Mouse (Mus musculus) CH12.LX (cell line): ENCODE measurements around the gene Clcf1. TPM values are rescaled to one million over a fixed set of nuclear protein-coding genes. Genes with fewer than 3 reads are reported as not detected.

Experiments
- DNase-seq: peaks from one replicate; pipeline ENCODE4 v3.0.0-alpha.2; 2013; ENCODE audit errors: extremely low read depth
- H3K27ac ChIP-seq: 2 replicates; pipeline ENCODE4 v1.5.1; 2012; ENCODE audit warnings: low read depth, mild to moderate bottlenecking, control low read depth, moderate library complexity; ENCODE audit not compliant: insufficient read depth
- H3K27me3 ChIP-seq: replicated peaks from 2 replicates; pipeline ENCODE3; 2012; ENCODE audit warnings: inconsistent platforms
- H3K36me3 ChIP-seq, 2 experiments: replicated peaks in 1 of 2; 2 replicates each; pipeline versions ENCODE3 to v1.6.1; 2012; ENCODE audit warnings: inconsistent platforms in 1 of 2, low read length in 1 of 2, mild to moderate bottlenecking in 1 of 2, mixed read lengths in 1 of 2, moderate library complexity in 1 of 2; ENCODE audit not compliant: control insufficient read depth in 1 of 2, insufficient read depth in 1 of 2
- H3K4me1 ChIP-seq, 2 experiments: 2 replicates each; pipeline ENCODE4 v1.6.1; 2012; ENCODE audit warnings: inconsistent platforms in 1 of 2, moderate library complexity in 1 of 2; ENCODE audit not compliant: insufficient read depth in 2 of 2, control insufficient read depth in 1 of 2
- H3K4me2 ChIP-seq: 2 replicates; pipeline ENCODE4 v1.6.1; 2012; ENCODE audit warnings: low read depth, mild to moderate bottlenecking, control low read depth; ENCODE audit not compliant: poor library complexity, insufficient read depth, severe bottlenecking
- H3K4me3 ChIP-seq, 3 experiments: fragments of 150-350 bp in 1 of 3; sonication (generic) in 1 of 3; replicated peaks in 1 of 3; 2 replicates each; pipeline versions ENCODE3 to v1.5.1; 2011 to 2012; ENCODE audit warnings: low read depth in 2 of 3, low read length in 2 of 3, mild to moderate bottlenecking in 2 of 3, moderate library complexity in 2 of 3, control low read depth in 1 of 3, improper control_type of control experiment in 1 of 3, inconsistent platforms in 1 of 3, mixed read lengths in 1 of 3; ENCODE audit not compliant: poor library complexity in 1 of 3
- H3K79me2 ChIP-seq: replicated peaks from 2 replicates; pipeline ENCODE4 v1.6.1; 2012; ENCODE audit warnings: mild to moderate bottlenecking, moderate library complexity; ENCODE audit not compliant: control insufficient read depth, poor library complexity, insufficient read depth, severe bottlenecking; ENCODE audit errors: extremely low read depth
- H3K9ac ChIP-seq: 2 replicates; pipeline ENCODE4 v1.6.1; 2012; ENCODE audit warnings: low read depth, mild to moderate bottlenecking, control low read depth, moderate library complexity; ENCODE audit not compliant: insufficient read depth
- H3K9me3 ChIP-seq: replicated peaks from 2 replicates; pipeline ENCODE3; 2012; ENCODE audit warnings: low read length, inconsistent platforms, mixed read lengths
- BHLHE40 ChIP-seq: IDR thresholded peaks from 2 replicates; pipeline ENCODE4 v1.6.1; 2011; ENCODE audit warnings: mild to moderate bottlenecking, low read depth, low read length, improper control_type of control experiment
- CHD2 ChIP-seq: IDR thresholded peaks from 2 replicates; pipeline ENCODE4 v1.6.1; 2011; ENCODE audit warnings: low read length, improper control_type of control experiment
- ETS1 ChIP-seq: conservative IDR thresholded peaks from 2 replicates; pipeline ENCODE4 v1.6.1; 2012; ENCODE audit warnings: low read depth, mild to moderate bottlenecking, inconsistent platforms, low read length, improper control_type of control experiment, moderate library complexity
- GABPA ChIP-seq: IDR thresholded peaks from 2 replicates; pipeline ENCODE4 v1.6.1; 2012; ENCODE audit warnings: low read depth, low read length, improper control_type of control experiment, inconsistent platforms; ENCODE audit not compliant: insufficient replicate concordance
- HCFC1 ChIP-seq: IDR thresholded peaks from 2 replicates; pipeline ENCODE4 v1.6.1; 2012; ENCODE audit warnings: low read depth, mild to moderate bottlenecking, inconsistent platforms, low read length, improper control_type of control experiment
- JUN ChIP-seq: IDR thresholded peaks from 2 replicates; pipeline ENCODE4 v1.6.1; 2011; ENCODE audit warnings: low read depth, mild to moderate bottlenecking, low read length, improper control_type of control experiment, moderate library complexity; ENCODE audit not compliant: insufficient read depth
- JUND ChIP-seq: conservative IDR thresholded peaks from 2 replicates; pipeline ENCODE4 v1.6.1; 2011; ENCODE audit warnings: low read depth, low read length, improper control_type of control experiment
- MAFK ChIP-seq: IDR thresholded peaks from 2 replicates; pipeline ENCODE4 v1.6.1; 2011; ENCODE audit warnings: low read length, improper control_type of control experiment; ENCODE audit not compliant: insufficient replicate concordance
- MAZ ChIP-seq: IDR thresholded peaks from 2 replicates; pipeline ENCODE4 v1.6.1; 2012; ENCODE audit warnings: low read depth, mild to moderate bottlenecking, inconsistent platforms, low read length, improper control_type of control experiment, moderate library complexity
- MEF2A ChIP-seq: IDR thresholded peaks from 2 replicates; pipeline ENCODE4 v1.6.1; 2014; ENCODE audit warnings: low read depth, mild to moderate bottlenecking, inconsistent platforms, low read length, improper control_type of control experiment, borderline replicate concordance
- MXI1 ChIP-seq: IDR thresholded peaks from 2 replicates; pipeline ENCODE4 v1.6.1; 2011; ENCODE audit warnings: mild to moderate bottlenecking, low read depth, low read length, improper control_type of control experiment
- NELFE ChIP-seq: IDR thresholded peaks from 2 replicates; pipeline ENCODE4 v1.6.1; 2011; ENCODE audit warnings: low read depth, low read length, improper control_type of control experiment
- NRF1 ChIP-seq: IDR thresholded peaks from 2 replicates; pipeline ENCODE4 v1.6.1; 2014; ENCODE audit warnings: low read depth, mild to moderate bottlenecking, inconsistent platforms, low read length, improper control_type of control experiment, moderate library complexity
- POLR2A ChIP-seq: IDR thresholded peaks from 2 replicates; pipeline ENCODE4 v1.6.1; 2011; ENCODE audit warnings: low read depth, mild to moderate bottlenecking, improper control_type of control experiment, low read length
- SMC3 ChIP-seq: IDR thresholded peaks from 2 replicates; pipeline ENCODE4 v1.6.1; 2011; ENCODE audit warnings: low read depth, low read length, improper control_type of control experiment
- TBP ChIP-seq: conservative IDR thresholded peaks from 2 replicates; pipeline ENCODE4 v1.6.1; 2011; ENCODE audit warnings: low read depth, low read length, improper control_type of control experiment
- TCF12 ChIP-seq: IDR thresholded peaks from 2 replicates; pipeline ENCODE4 v1.6.1; 2014; ENCODE audit warnings: low read depth, mild to moderate bottlenecking, inconsistent platforms, low read length, improper control_type of control experiment
- UBTF ChIP-seq: IDR thresholded peaks from 2 replicates; pipeline ENCODE4 v1.6.1; 2012; ENCODE audit warnings: low read depth, mild to moderate bottlenecking, inconsistent platforms, low read length, improper control_type of control experiment, moderate library complexity
- USF2 ChIP-seq: conservative IDR thresholded peaks from 2 replicates; pipeline ENCODE4 v1.6.1; 2011; ENCODE audit warnings: low read depth, low read length, improper control_type of control experiment
- ZMIZ1 ChIP-seq: IDR thresholded peaks from 2 replicates; pipeline ENCODE4 v1.6.1; 2012; ENCODE audit warnings: low read depth, mild to moderate bottlenecking, inconsistent platforms, low read length, improper control_type of control experiment
- ZNF384 ChIP-seq: IDR thresholded peaks from 2 replicates; pipeline ENCODE4 v1.6.1; 2012; ENCODE audit warnings: low read depth, low read length, improper control_type of control experiment, inconsistent platforms
- dilution Hi-C: fragments of 300-500 bp; cut with MboI; formaldehyde crosslinking; loops from 2 replicates; pipeline ENCODE4 v1.14.3; 2020; ENCODE audit warnings: low sequenced_read_pairs; ENCODE audit not compliant: extremely low pct_unique_long_range_greater_than_20kb, extremely low pct_ligation_motif_present
- in situ Hi-C: fragments of 300-500 bp; cut with MboI; formaldehyde crosslinking; loops from 3 replicates; pipeline ENCODE4 v1.14.3; 2019; ENCODE audit warnings: low sequenced_read_pairs, low pct_ligation_motif_present, low pct_unique_long_range_greater_than_20kb, mixed read lengths
- polyA plus RNA-seq: library from polyadenylated mRNA; unstranded; fragments of >175 nt; gene quantifications from 2 replicates; pipeline ENCODE4 v1.2.1, GENCODE M21; 2012; ENCODE audit warnings: low read depth; ENCODE audit not compliant: insufficient read length
- total RNA-seq, 2 experiments: library from RNA; depleted of rRNA; stranded (reverse); fragments of 300-350 nt in 1 of 2; fragments of >200 nt in 1 of 2; gene quantifications; 2 replicates each; pipeline ENCODE4 v1.2.3; 2012 to 2014

The Clcf1 gene
- total and polyA plus RNA-seq, 3 experiments = 0.09 to 1.0 (median 0.28) TPM

- peak overlapping the region; percentile 84 for H3K4me2 ChIP-seq
- peak overlapping the region in 2 of 3 experiments; percentile 33 to 74 for H3K4me3 ChIP-seq
- no peaks in the 10 kb centered on the region for H3K36me3 ChIP-seq
- H3K27ac ChIP-seq = no peak overlapping the region
- H3K9ac ChIP-seq = peak overlapping the region; percentile 93
- H3K27me3 ChIP-seq = peaks cover 61% of the 10 kb centered on the region
- dilution Hi-C loops = no loop called here
- TF ChIP-seq UBTF (peak; percentile 89; the same call in 1 of the 2 replicates), CHD2 (no peak), TCF12 (no peak)
- peaks cover 10 to 31% of the 10 kb centered on the region in 2 experiments; a peak in 3 of 4 replicates for H3K4me1 ChIP-seq
- in situ Hi-C loops = no loop called here
- H3K9me3 ChIP-seq = no peaks in the 10 kb centered on the region
- no peak for DNase-seq
- no peaks in the 10 kb centered on the region for H3K79me2 ChIP-seq
Observed at GRCm38 (mm10) chr19:4214771-4215450, 873 bp downstream of the Clcf1 start.

GRCm38 (mm10) chr19:4215451-4215840 is 1.4 kb downstream of the Clcf1 start:
- peak overlapping the region; percentile 84 for H3K4me2 ChIP-seq
- peak overlapping the region in 1 of 3 experiments; percentile 74 for H3K4me3 ChIP-seq
- H3K9me3 ChIP-seq = no peaks in the 10 kb centered on the region
- peak overlapping the region; percentile 93; the same call in 1 of the 2 replicates for H3K9ac ChIP-seq
- no peak overlapping the region for H3K27ac ChIP-seq
- no peaks in the 10 kb centered on the region for H3K36me3 ChIP-seq
- DNase-seq = no peak
- dilution Hi-C loops (no loop called here), in situ Hi-C loops (no loop called here)
- no peaks in the 10 kb centered on the region for H3K79me2 ChIP-seq
- H3K27me3 ChIP-seq = peaks cover 61% of the 10 kb centered on the region
- peaks cover 10 to 36% of the 10 kb centered on the region in 2 experiments; a peak in 3 of 4 replicates for H3K4me1 ChIP-seq
- TF ChIP-seq MAZ = no peak
- TF ChIP-seq, all 38 proteins: peak for 0

GRCm38 (mm10) chr19:4216041-4216685 is 2.1 kb downstream of the Clcf1 start:
- Histone ChIP-seq H3K36me3 (no peaks in the 10 kb centered on the region), H3K9me3 (no peaks in the 10 kb centered on the region), H3K9ac (no peak overlapping the region), H3K27ac (no peak overlapping the region), H3K79me2 (no peaks in the 10 kb centered on the region), H3K4me3 (no peak overlapping the region), H3K4me2 (no peak overlapping the region), H3K4me1 (peaks cover 10 to 43% of the 10 kb centered on the region in 2 experiments; a peak in 3 of 4 replicates)
- TF ChIP-seq MXI1 (no peak), ZMIZ1 (no peak), HCFC1 (no peak), MAFK (no peak), JUND (no peak), POLR2A (no peak), BHLHE40 (no peak), TBP (no peak), NELFE (no peak), NRF1 (no peak), ZNF384 (no peak), SMC3 (no peak; the same call in 1 of the 2 replicates), MAZ (no peak), JUN (no peak), USF2 (no peak), ETS1 (no peak), GABPA (no peak), TCF12 (no peak), MEF2A (no peak)
- TF ChIP-seq, all 38 proteins: peak for 0
- DNase-seq = no peak
- in situ Hi-C loops (no loop called here), dilution Hi-C loops (no loop called here)
- peaks cover 58% of the 10 kb centered on the region for H3K27me3 ChIP-seq
